Mouse (Mus musculus) MEL (cell line): Measurements from ENCODE around the gene Plekho1. TPM values are rescaled to one million over a fixed set of nuclear protein-coding genes. Genes with fewer than 3 reads are reported as not detected.
A peak's percentile ranks its signal among the peaks of the same experiment; 100 is the strongest.
"Not testable (repeated sequence)": the region's sequence is repeated elsewhere in the genome, so short reads cannot be mapped to it uniquely, and the experiment has no call there.

ENCODE experiments used
- DNase-seq: peaks from one replicate; pipeline ENCODE4 v3.0.0; 2011; ENCODE audit warnings: low read depth, low spot score
- H3K27ac ChIP-seq: 2 replicates; pipeline ENCODE4 v1.5.1; 2012; ENCODE audit warnings: low read depth, mild to moderate bottlenecking, control low read depth, low read length, moderate library complexity; ENCODE audit not compliant: control insufficient read depth
- H3K27me3 ChIP-seq, 2 experiments: fragments of 150-350 bp in 1 of 2; sonication (generic) in 1 of 2; 2 replicates each; pipeline ENCODE4 v1.6.1; 2012; ENCODE audit warnings: low read length in 2 of 2, mild to moderate bottlenecking in 2 of 2, improper control_type of control experiment in 1 of 2, moderate library complexity in 1 of 2; ENCODE audit not compliant: insufficient read depth in 2 of 2, control insufficient read depth in 1 of 2
- H3K36me3 ChIP-seq, 2 experiments: 2 replicates each; pipeline ENCODE4 v1.6.1; 2012 to 2014; ENCODE audit warnings: low read length in 2 of 2, improper control_type of control experiment in 1 of 2, inconsistent platforms in 1 of 2, mild to moderate bottlenecking in 1 of 2; ENCODE audit not compliant: insufficient read depth in 2 of 2, control insufficient read depth in 1 of 2
- H3K4me1 ChIP-seq, 2 experiments: fragments of 150-350 bp in 1 of 2; sonication (generic) in 1 of 2; 2 replicates each; pipeline ENCODE4 v1.6.1; 2012; ENCODE audit warnings: low read length in 2 of 2, improper control_type of control experiment in 1 of 2, mild to moderate bottlenecking in 1 of 2; ENCODE audit not compliant: insufficient read depth in 2 of 2, control insufficient read depth in 1 of 2
- H3K4me3 ChIP-seq, 2 experiments: fragments of 150-350 bp in 1 of 2; sonication (generic) in 1 of 2; 2 replicates each; pipeline ENCODE4 v1.5.1; 2012; ENCODE audit warnings: low read depth in 2 of 2, low read length in 2 of 2, mild to moderate bottlenecking in 2 of 2, moderate library complexity in 2 of 2, control low read depth in 1 of 2, improper control_type of control experiment in 1 of 2; ENCODE audit not compliant: control insufficient read depth in 1 of 2, insufficient read depth in 1 of 2
- H3K79me2 ChIP-seq: 2 replicates; pipeline ENCODE4 v1.6.1; 2012; ENCODE audit warnings: mild to moderate bottlenecking, low read length, moderate library complexity; ENCODE audit not compliant: control insufficient read depth, poor library complexity, insufficient read depth
- H3K9ac ChIP-seq: 2 replicates; pipeline ENCODE4 v1.6.1; 2012; ENCODE audit warnings: low read depth, mild to moderate bottlenecking, control low read depth, low read length, moderate library complexity; ENCODE audit not compliant: control insufficient read depth, poor library complexity, severe bottlenecking
- H3K9me3 ChIP-seq: fragments of 150-350 bp; sonication (generic); replicated peaks from 2 replicates; pipeline ENCODE4 v1.6.1; 2012; ENCODE audit warnings: mild to moderate bottlenecking, low read length, improper control_type of control experiment, moderate library complexity; ENCODE audit not compliant: insufficient read depth
- CTCF ChIP-seq, 3 experiments: IDR thresholded peaks in 2 of 3; conservative IDR thresholded peaks in 1 of 3; 2 replicates each; pipeline ENCODE4 v1.5.1; 2011 to 2012; ENCODE audit warnings: low read length in 3 of 3, low read depth in 2 of 3, mild to moderate bottlenecking in 2 of 3, improper control_type of control experiment in 1 of 3, inconsistent platforms in 1 of 3, mixed read lengths in 1 of 3, moderate library complexity in 1 of 3; ENCODE audit not compliant: control insufficient read depth in 1 of 3, insufficient read depth in 1 of 3, poor library complexity in 1 of 3, severe bottlenecking in 1 of 3
- E2F4 ChIP-seq: IDR thresholded peaks from 2 replicates; pipeline ENCODE4 v1.6.1; 2011; ENCODE audit warnings: low read depth, low read length, improper control_type of control experiment, borderline replicate concordance
- HCFC1 ChIP-seq: IDR thresholded peaks from 2 replicates; pipeline ENCODE4 v1.6.1; 2012; ENCODE audit warnings: low read depth, mild to moderate bottlenecking, inconsistent platforms, low read length, improper control_type of control experiment, moderate library complexity
- KAT2A ChIP-seq: conservative IDR thresholded peaks from 2 replicates; pipeline ENCODE4 v1.6.1; 2012; ENCODE audit warnings: low read depth, low read length, improper control_type of control experiment, inconsistent platforms
- MYB ChIP-seq: IDR thresholded peaks from 2 replicates; pipeline ENCODE4 v1.6.1; 2011; ENCODE audit warnings: mild to moderate bottlenecking, low read depth, low read length, improper control_type of control experiment
- MYC ChIP-seq: IDR thresholded peaks from 2 replicates; pipeline ENCODE4 v1.6.1; 2011; ENCODE audit warnings: low read depth, mild to moderate bottlenecking, low read length, improper control_type of control experiment, moderate library complexity
- NRF1 ChIP-seq: IDR thresholded peaks from 2 replicates; pipeline ENCODE4 v1.6.1; 2014; ENCODE audit warnings: low read depth, mild to moderate bottlenecking, inconsistent platforms, low read length, improper control_type of control experiment, moderate library complexity; ENCODE audit not compliant: poor library complexity, insufficient read depth, severe bottlenecking
- RAD21 ChIP-seq: IDR thresholded peaks from 2 replicates; pipeline ENCODE4 v1.6.1; 2011; ENCODE audit warnings: mild to moderate bottlenecking, low read depth, low read length, improper control_type of control experiment
- SIN3A ChIP-seq: IDR thresholded peaks from 2 replicates; pipeline ENCODE4 v1.6.1; 2012; ENCODE audit warnings: low read length, improper control_type of control experiment, inconsistent platforms
- SMC3 ChIP-seq: IDR thresholded peaks from 2 replicates; pipeline ENCODE4 v1.6.1; 2011; ENCODE audit warnings: low read depth, low read length, improper control_type of control experiment
- USF2 ChIP-seq, 2 experiments: IDR thresholded peaks; 2 replicates each; pipeline ENCODE4 v1.6.1; 2011 to 2012; ENCODE audit warnings: improper control_type of control experiment in 2 of 2, low read length in 2 of 2, borderline replicate concordance in 1 of 2, inconsistent platforms in 1 of 2, low read depth in 1 of 2, mild to moderate bottlenecking in 1 of 2; ENCODE audit not compliant: insufficient read depth in 1 of 2
- ZC3H11A ChIP-seq: IDR thresholded peaks from 2 replicates; pipeline ENCODE4 v1.6.1; 2012; ENCODE audit warnings: low read depth, mild to moderate bottlenecking, inconsistent platforms, low read length, improper control_type of control experiment
- ZNF384 ChIP-seq: IDR thresholded peaks from 2 replicates; pipeline ENCODE4 v1.6.1; 2012; ENCODE audit warnings: low read depth, mild to moderate bottlenecking, inconsistent platforms, low read length, improper control_type of control experiment
- polyA plus RNA-seq, 2 experiments: library from polyadenylated mRNA; stranded (reverse) in 1 of 2; unstranded in 1 of 2; fragments of >175 nt in 1 of 2; fragments of >200 nt in 1 of 2; gene quantifications; 2 replicates each; pipeline versions ENCODE4 v1.2.1 to v1.2.4; 2012; ENCODE audit warnings: low replicate concordance in 2 of 2, low read depth in 1 of 2; ENCODE audit not compliant: insufficient read length in 2 of 2, insufficient read depth in 1 of 2, missing spikeins in 1 of 2
- total RNA-seq: library from RNA; depleted of rRNA; stranded (reverse); fragments of 300-350 nt; gene quantifications from 2 replicates; pipeline ENCODE4 v1.2.3, GENCODE M21; 2012

The Plekho1 gene
- total and polyA plus RNA-seq, 3 experiments = 4.2 to 19.2 TPM; not detected in 1

DNA sequence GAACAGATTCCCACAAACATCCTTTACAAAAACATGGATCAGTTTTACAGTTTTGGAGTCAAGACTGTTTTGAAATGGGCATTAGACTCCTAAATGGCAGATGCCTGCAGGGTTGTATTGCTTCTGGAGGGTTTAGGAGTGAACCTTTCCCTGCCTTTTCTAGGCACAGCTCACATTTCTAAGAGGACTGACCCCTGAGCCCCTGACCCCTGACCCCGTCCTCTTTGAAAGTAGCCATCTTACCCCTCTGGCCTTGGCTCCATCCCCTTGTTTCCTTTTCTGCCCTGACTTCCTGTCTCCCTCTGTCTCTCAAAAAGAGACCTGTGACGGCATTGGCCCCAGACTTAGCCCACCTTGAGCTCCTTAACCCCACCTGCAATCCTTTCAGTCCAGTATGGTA, 32.6 kb downstream of the Plekho1 start:
- Histone ChIP-seq H3K4me3 (no peak overlapping the region), H3K9ac (no peak overlapping the region), H3K27me3 (peaks cover 0 to 10% of the 10 kb centered on the region in 2 experiments; a peak in 2 of 4 replicates), H3K27ac (no peak overlapping the region), H3K36me3 (0 out of 4 replicates have a peak, but pooled peaks cover 0 to 4% of the 10 kb centered on the region in 2 experiments), H3K9me3 (no peaks in the 10 kb centered on the region), H3K4me1 (peaks cover 0 to 7% of the 10 kb centered on the region in 2 experiments; a peak in 3 of 4 replicates), H3K79me2 (no peaks in the 10 kb centered on the region)
- TF ChIP-seq NRF1 (no peak), HCFC1 (0 out of 2 replicates have a peak, but pooled peaks have one; percentile 1), KAT2A (no peak)
- no peak for DNase-seq

DNA sequence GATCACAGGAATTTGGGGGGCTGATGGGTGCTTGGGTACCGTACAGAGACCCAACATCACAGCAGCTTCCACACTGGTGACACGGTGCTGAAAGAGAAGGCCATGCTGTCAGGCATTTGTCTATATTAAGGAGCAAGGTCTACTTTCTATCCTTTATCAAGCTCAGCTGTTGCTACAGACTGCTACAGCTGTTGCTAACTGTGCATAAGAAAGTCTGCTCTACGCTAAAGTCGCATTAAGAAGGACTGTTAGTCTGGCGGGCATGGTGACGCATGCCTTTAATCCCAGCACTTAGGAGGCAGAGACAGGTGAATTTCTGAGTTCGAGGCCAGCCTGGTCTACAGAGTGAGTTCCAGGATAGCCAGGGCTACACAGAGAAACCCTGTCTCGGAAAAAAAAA, 33.6 kb downstream of the Plekho1 start:
- not testable (repeated sequence) for H3K27me3 ChIP-seq, H3K79me2 ChIP-seq, H3K36me3 ChIP-seq, H3K27ac ChIP-seq, DNase-seq, H3K9me3 ChIP-seq, H3K9ac ChIP-seq, H3K4me3 ChIP-seq
- H3K4me1 ChIP-seq = peaks cover 6 to 15% of the 10 kb centered on the region in 2 experiments

DNA sequence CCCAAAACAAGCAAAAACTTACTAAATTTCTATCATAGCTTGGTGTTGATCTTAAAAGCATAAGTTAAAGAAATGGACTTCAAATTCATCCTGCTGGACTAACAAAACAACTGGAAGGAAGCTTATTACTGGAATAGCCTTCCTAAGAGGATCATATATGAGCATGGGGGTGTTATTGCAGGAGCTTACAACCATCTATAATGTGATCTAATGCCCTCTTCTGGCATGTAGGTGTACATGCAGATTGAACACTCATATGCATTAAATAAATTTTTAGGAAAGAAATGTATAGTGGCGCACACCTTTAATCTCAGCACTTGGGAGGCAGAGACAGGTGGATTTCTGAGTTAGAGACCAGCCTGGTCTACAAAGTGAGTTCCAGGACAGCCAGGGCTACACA, 36.0 kb downstream of the Plekho1 start:
- H3K79me2 ChIP-seq = no peaks in the 10 kb centered on the region
- DNase-seq = peak; percentile 75

More for the DNA sequence above, 36.0 kb downstream of the Plekho1 start:
- peaks cover 0 to 7% of the 10 kb centered on the region in 2 experiments; a peak in 2 of 4 replicates for H3K27me3 ChIP-seq
- H3K4me3 ChIP-seq = no peak overlapping the region
- no peak overlapping the region for H3K27ac ChIP-seq
- no peak overlapping the region for H3K9ac ChIP-seq
- H3K9me3 ChIP-seq = no peaks in the 10 kb centered on the region
- H3K36me3 ChIP-seq = peaks cover 0 to 16% of the 10 kb centered on the region in 2 experiments; a peak in 2 of 4 replicates
- peak; percentile 84 for TF ChIP-seq ZNF384
- TF ChIP-seq E2F4 = no peak
- TF ChIP-seq RAD21 = peak; percentile 62
- peak; percentile 28; the same call in 1 of the 2 replicates for TF ChIP-seq SIN3A
- TF ChIP-seq HCFC1 = 0 out of 2 replicates have a peak, but pooled peaks have one; percentile 20
- no peak for TF ChIP-seq MYB
- TF ChIP-seq CTCF (IDR thresholded peaks at IDR 0.05 in 2 of 3, conservative IDR thresholded peaks at IDR 0.05 in 1 of 3; ENCODE audit: control insufficient read depth in 1 of 3, insufficient read depth in 1 of 3, low read depth in 2 of 3, low read length in 3 of 3, poor library complexity in 1 of 3, severe bottlenecking in 1 of 3) = peak in 2 of 3 experiments; percentile 59 to 77; a peak in 4 of 6 replicates
- TF ChIP-seq ZC3H11A = peak; percentile 66
- TF ChIP-seq MYC = no peak
- peak; percentile 72 for TF ChIP-seq SMC3
- TF ChIP-seq USF2 (IDR thresholded peaks at IDR 0.05; ENCODE audit: borderline replicate concordance in 1 of 2, insufficient read depth in 1 of 2, low read depth in 1 of 2, low read length in 2 of 2) = no peak
- peaks cover 15 to 29% of the 10 kb centered on the region in 2 experiments for H3K4me1 ChIP-seq
